Mouse (Mus musculus) midbrain, embryonic 13.5 days (tissue): ENCODE measurements around the gene Irak1. TPM values are rescaled to one million over a fixed set of nuclear protein-coding genes. Genes with fewer than 3 reads are reported as not detected.

ENCODE experiments used
- ATAC-seq: fragments of 200-750 bp; cut with Nextera tagmentation; 2 replicates; pipeline ENCODE4 v1.8.0; 2017; ENCODE audit warnings: mild to moderate bottlenecking, moderate TSS enrichment, moderate library complexity
- H3K27ac ChIP-seq: fragments of 300-500 bp; sonication (generic); 2 replicates; pipeline ENCODE4 v1.5.1; 2015; ENCODE audit warnings: inconsistent platforms, mild to moderate bottlenecking, moderate library complexity
- H3K27me3 ChIP-seq: fragments of 300-500 bp; sonication (generic); 2 replicates; pipeline ENCODE4 v1.6.1; 2015; ENCODE audit warnings: mild to moderate bottlenecking, inconsistent platforms
- H3K36me3 ChIP-seq: fragments of 300-500 bp; sonication (generic); 2 replicates; pipeline ENCODE4 v1.6.1; 2015; ENCODE audit warnings: mild to moderate bottlenecking, inconsistent platforms
- H3K4me1 ChIP-seq: fragments of 300-500 bp; sonication (generic); replicated peaks from 2 replicates; pipeline ENCODE4 v1.6.1; 2015; ENCODE audit warnings: inconsistent platforms
- H3K4me2 ChIP-seq: fragments of 300-500 bp; sonication (generic); replicated peaks from 2 replicates; pipeline ENCODE4 v1.6.1; 2015; ENCODE audit warnings: moderate library complexity, mild to moderate bottlenecking, inconsistent platforms
- H3K4me3 ChIP-seq: fragments of 300-500 bp; sonication (generic); replicated peaks from 2 replicates; pipeline ENCODE4 v1.5.1; 2015; ENCODE audit warnings: mild to moderate bottlenecking, inconsistent platforms
- H3K9ac ChIP-seq: fragments of 300-500 bp; sonication (generic); replicated peaks from 2 replicates; pipeline ENCODE4 v1.6.1; 2015; ENCODE audit warnings: mild to moderate bottlenecking, inconsistent platforms
- H3K9me3 ChIP-seq: fragments of 300-500 bp; sonication (generic); 2 replicates; pipeline ENCODE4 v1.6.1; 2016; ENCODE audit warnings: mild to moderate bottlenecking, inconsistent platforms
- WGBS: fragments of 180-500 bp; shearing (Covaris S2); methylation state at CpG from one replicate; pipeline ENCODE4 v1.1.7; 2015; 5-methylcytosine and 5-hydroxymethylcytosine counted together
- polyA plus RNA-seq: library from polyadenylated mRNA; unstranded; fragments of >200 nt; fragmentation: Nextera tagmentation; extraction: Ambion mirVana; gene quantifications from 2 replicates; pipeline ENCODE4 v1.2.1, GENCODE M21; 2015

The Irak1 gene
- 37.4 and 44.3 TPM in 2 replicates for polyA plus RNA-seq

DNA sequence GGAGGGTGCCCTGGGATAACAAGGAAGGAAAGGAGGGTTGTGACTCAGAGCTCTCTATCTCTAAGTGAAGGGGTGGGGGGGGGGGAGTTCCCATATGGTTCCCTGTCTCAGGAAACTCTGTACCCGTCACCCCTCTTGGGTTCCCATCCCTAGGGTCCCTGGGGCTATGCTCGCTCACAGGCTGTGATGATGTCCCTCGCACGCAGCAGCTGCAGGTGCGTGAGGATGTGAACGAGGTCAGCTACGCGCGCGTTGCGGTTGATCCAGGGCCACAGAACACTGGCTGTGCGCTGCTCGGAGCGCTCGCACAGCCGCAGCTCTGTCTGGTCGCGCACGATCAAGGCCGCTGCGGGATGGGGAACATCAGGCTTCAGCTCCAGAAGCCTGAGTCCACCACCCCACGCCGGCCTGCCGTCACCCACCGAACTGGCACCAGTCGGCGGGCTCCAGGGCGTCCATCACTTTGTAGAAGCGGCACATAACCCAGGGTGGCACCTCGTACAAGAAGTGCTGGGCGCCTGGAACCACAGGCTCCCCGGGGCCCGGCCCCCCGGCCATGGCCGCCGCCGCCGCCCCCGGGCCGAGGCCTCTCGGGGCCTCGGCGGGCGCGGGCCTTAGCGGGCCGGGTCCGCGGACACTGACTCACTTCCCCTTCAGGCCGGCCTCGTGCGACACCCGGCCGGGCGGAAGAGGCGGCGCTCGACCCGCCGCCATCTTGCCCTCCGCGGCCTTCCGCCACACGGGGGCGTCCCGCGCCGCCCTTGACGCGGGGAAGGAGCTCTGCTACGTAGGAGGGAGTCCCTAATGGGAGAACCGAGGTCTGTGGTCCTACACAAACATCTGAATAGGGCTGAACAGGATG lies at the start of gene Irak1:
Gene Irak1 (minus strand): TSS at position 731 of the 862 bp plus-strand sequence.
- WGBS: 28% methylated on average over 49 of the region's 72 CpGs
- 0 out of 2 replicates have a peak, but pooled peaks cover 12% of the 10 kb centered on the region for H3K36me3 ChIP-seq
- peak within 1 kb of the TSS; percentile 86 for H3K27ac ChIP-seq
- ATAC-seq: peak; percentile 90
- no peaks in the 10 kb centered on the region for H3K9me3 ChIP-seq
- no peaks in the 10 kb centered on the region for H3K27me3 ChIP-seq
- peaks cover 17% of the 10 kb centered on the region for H3K4me1 ChIP-seq
- peak within 1 kb of the TSS; percentile 57 for H3K4me3 ChIP-seq
- H3K4me2 ChIP-seq: peak within 1 kb of the TSS; percentile 61
- peak within 1 kb of the TSS; percentile 82 for H3K9ac ChIP-seq

DNA sequence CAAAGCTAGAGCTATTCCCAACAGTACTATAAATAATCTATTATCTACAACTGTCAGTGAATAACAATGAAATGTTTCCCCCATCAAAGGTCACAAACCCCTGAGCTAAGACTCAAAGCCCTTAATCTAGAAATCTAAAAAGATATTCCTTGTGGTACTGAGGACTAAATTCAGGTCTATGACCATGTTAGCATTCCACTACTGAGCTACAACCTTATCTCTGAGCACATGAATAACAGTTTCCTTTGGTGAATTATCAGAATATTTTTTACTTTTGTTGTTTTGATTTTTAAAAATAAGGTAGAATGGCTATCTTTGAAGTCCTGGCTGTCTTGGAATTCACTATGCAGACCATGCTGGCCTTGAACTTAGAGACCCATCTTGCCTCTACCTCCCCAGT lies 47.1 kb upstream of the Irak1 start:
- Histone ChIP-seq H3K9me3 (no peaks in the 10 kb centered on the region), H3K4me3 (no peak overlapping the region)

GRCm38 (mm10) chrX:74067891-74068290 lies 44.2 kb upstream of the Irak1 start:
- Histone ChIP-seq H3K27ac (no peak overlapping the region), H3K4me2 (no peak overlapping the region), H3K36me3 (no peaks in the 10 kb centered on the region), H3K9me3 (no peaks in the 10 kb centered on the region), H3K27me3 (no peaks in the 10 kb centered on the region), H3K4me1 (no peaks in the 10 kb centered on the region), H3K4me3 (no peak overlapping the region), H3K9ac (no peak overlapping the region)
- no peak for ATAC-seq
- 88% methylated on average over 9 of the region's 9 CpGs for WGBS

More for the DNA sequence above, 47.1 kb upstream of the Irak1 start:
- Histone ChIP-seq H3K27ac (no peak overlapping the region), H3K27me3 (no peaks in the 10 kb centered on the region), H3K4me1 (no peaks in the 10 kb centered on the region), H3K36me3 (peaks cover 3% of the 10 kb centered on the region; the same call in 1 of the 2 replicates), H3K9ac (no peak overlapping the region), H3K4me2 (no peak overlapping the region)
- no peak for ATAC-seq

GRCm38 (mm10) chrX:74045107-74045506 lies 21.4 kb upstream of the Irak1 start:
- H3K4me2 ChIP-seq: no peak overlapping the region
- no peaks in the 10 kb centered on the region for H3K36me3 ChIP-seq
- H3K27me3 ChIP-seq: no peaks in the 10 kb centered on the region
- H3K4me1 ChIP-seq: no peaks in the 10 kb centered on the region
- H3K9me3 ChIP-seq: no peaks in the 10 kb centered on the region
- WGBS: 89% methylated on average over 1 of the region's 1 CpGs
- ATAC-seq: no peak
- H3K9ac ChIP-seq: no peak overlapping the region
- no peak overlapping the region for H3K4me3 ChIP-seq
- H3K27ac ChIP-seq: no peak overlapping the region

DNA sequence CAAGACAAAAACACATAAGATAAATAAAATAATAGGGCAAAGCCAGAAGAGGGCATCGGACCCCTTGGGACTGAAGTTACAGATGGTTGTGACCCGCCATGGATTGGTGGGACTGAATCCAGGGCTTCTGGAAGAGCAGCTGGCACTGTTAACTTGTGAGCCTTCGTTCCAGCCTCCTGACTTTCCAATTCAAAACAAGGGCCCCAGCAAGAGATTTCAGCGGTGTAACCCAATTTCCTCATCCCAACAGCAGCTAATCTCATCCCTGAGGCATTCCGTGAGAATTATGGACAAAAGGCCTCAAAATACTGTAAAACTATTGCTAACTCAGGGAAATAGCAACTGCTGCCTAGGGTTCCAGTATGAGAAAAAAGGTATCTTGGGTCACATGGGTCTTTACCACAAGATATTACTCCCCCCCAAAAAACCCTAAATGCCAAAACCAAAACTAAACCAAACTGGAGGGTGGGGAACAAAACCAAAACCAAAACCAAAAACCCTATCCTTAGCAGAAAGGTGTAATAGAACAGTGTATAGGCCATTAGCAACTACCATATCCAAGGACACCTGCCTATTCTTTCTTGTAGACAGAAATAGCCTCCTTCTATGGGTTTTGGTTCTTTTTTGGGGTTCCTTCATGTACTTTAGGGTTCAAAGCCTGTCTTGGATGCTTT lies 14.1 kb upstream of the Irak1 start:
- Histone ChIP-seq H3K36me3 (peaks cover 30% of the 10 kb centered on the region), H3K9ac (no peak overlapping the region), H3K27me3 (no peaks in the 10 kb centered on the region), H3K4me1 (no peaks in the 10 kb centered on the region), H3K27ac (no peak overlapping the region), H3K9me3 (no peaks in the 10 kb centered on the region), H3K4me2 (no peak overlapping the region), H3K4me3 (no peak overlapping the region)
- WGBS: 72% methylated on average over 5 of the region's 5 CpGs
- no peak for ATAC-seq

- Histone ChIP-seq H3K27ac (no peak overlapping the region), H3K9ac (no peak overlapping the region), H3K4me3 (no peak overlapping the region), H3K27me3 (no peaks in the 10 kb centered on the region), H3K4me2 (no peak overlapping the region), H3K4me1 (no peaks in the 10 kb centered on the region), H3K36me3 (peaks cover 16% of the 10 kb centered on the region; the same call in 1 of the 2 replicates), H3K9me3 (no peaks in the 10 kb centered on the region)
- no peak for ATAC-seq
- WGBS: 77% methylated on average over 1 of the region's 1 CpGs
Observed at GRCm38 (mm10) chrX:74030000-74030399, 6.3 kb upstream of the Irak1 start.

- Histone ChIP-seq H3K9ac (peak overlapping the region; percentile 82), H3K4me1 (peaks cover 17% of the 10 kb centered on the region), H3K36me3 (peaks cover 18% of the 10 kb centered on the region; the same call in 1 of the 2 replicates), H3K4me3 (peak overlapping the region; percentile 57), H3K4me2 (peak overlapping the region; percentile 61), H3K27ac (peak overlapping the region; percentile 86), H3K9me3 (no peaks in the 10 kb centered on the region), H3K27me3 (no peaks in the 10 kb centered on the region)
- WGBS: 17% methylated on average over 6 of the region's 6 CpGs
- ATAC-seq: no peak; the same call in none of the 2 replicates
Observed at GRCm38 (mm10) chrX:74022795-74023187, 927 bp downstream of the Irak1 start.

DNA sequence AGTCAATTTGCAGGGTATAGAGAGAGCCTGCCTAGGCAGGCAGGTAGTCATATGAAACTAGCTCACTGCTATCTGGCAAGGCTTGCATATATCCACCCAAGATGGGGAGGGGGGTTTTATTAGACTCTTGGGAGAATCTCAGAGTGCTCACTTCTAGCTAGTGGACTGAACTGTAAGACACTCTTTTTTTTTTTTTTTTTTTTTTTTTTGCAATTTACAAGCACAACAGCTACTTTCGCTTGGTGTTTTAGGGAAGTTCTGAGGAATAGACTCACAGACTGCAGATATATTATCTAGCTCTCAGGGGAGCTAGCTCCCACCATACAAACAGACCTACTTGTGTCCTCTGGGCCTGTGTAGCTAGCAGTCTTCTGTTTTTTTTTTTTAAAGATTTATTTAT lies 9.1 kb downstream of the Irak1 start:
- no peak overlapping the region for H3K4me3 ChIP-seq
- no peak for ATAC-seq
- no peak overlapping the region for H3K4me2 ChIP-seq
- no peak overlapping the region for H3K27ac ChIP-seq
- peaks cover 23% of the 10 kb centered on the region for H3K36me3 ChIP-seq
- no peaks in the 10 kb centered on the region for H3K9me3 ChIP-seq
- 93% methylated on average over 1 of the region's 1 CpGs for WGBS
- H3K9ac ChIP-seq: no peak overlapping the region
- H3K4me1 ChIP-seq: no peaks in the 10 kb centered on the region
- H3K27me3 ChIP-seq: no peaks in the 10 kb centered on the region

DNA sequence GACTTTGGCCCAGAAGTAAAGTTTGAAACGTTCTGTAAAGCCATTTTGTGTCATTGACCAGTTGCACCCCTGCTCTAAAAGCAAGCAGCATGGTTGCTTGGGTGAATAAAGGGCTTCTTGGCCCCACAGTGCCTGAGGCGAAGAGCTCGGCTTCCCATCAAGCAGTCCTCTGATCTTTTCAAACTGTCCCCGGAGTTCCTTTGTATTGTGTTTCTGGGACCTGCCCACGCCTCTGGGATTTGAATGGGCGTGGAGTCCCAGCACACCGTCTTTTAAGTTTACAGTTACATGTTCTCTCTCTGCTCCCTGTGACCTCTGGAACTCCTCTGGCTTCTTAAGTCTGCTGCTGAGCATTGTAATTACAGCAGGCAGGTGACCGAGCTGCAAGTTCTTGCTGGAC lies 15.7 kb downstream of the Irak1 start:
- Histone ChIP-seq H3K4me2 (no peak overlapping the region), H3K4me1 (0 out of 2 replicates have a peak, but pooled peaks cover 4% of the 10 kb centered on the region), H3K9ac (no peak overlapping the region), H3K36me3 (no peaks in the 10 kb centered on the region), H3K9me3 (no peaks in the 10 kb centered on the region), H3K4me3 (no peak overlapping the region), H3K27ac (no peak overlapping the region), H3K27me3 (no peaks in the 10 kb centered on the region)
- ATAC-seq: no peak
- 27% methylated on average over 8 of the region's 8 CpGs for WGBS

- 74% methylated on average over 21 of the region's 21 CpGs for WGBS
- H3K4me3 ChIP-seq: no peak overlapping the region
- ATAC-seq: peak; percentile 37; the same call in 1 of the 2 replicates
- H3K9ac ChIP-seq: no peak overlapping the region
- H3K4me2 ChIP-seq: no peak overlapping the region
- no peak overlapping the region for H3K27ac ChIP-seq
- no peaks in the 10 kb centered on the region for H3K9me3 ChIP-seq
- no peaks in the 10 kb centered on the region for H3K36me3 ChIP-seq
- H3K4me1 ChIP-seq: 0 out of 2 replicates have a peak, but pooled peaks cover 4% of the 10 kb centered on the region
- no peaks in the 10 kb centered on the region for H3K27me3 ChIP-seq
Observed at GRCm38 (mm10) chrX:74006401-74006800, 17.3 kb downstream of the Irak1 start.

DNA sequence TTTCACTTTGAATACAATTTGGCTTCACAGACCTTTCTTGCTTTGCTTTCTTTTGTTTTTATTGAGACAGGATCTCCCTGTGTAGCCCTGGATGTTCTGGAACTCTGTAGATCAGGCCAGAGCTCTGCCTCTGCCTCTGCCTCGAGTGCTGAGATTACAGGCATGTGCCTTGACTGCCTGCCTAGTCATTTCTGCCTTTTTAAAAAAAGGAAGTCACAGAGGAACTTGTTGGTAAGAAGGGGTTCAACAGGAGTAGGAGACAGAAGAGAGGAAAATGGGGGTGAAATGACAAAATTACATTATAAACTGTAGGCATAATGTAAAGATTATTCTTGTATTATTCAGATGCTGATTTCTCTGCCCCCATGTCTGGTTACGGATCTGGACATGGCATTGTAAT lies 20.1 kb downstream of the Irak1 start:
- no peak overlapping the region for H3K4me2 ChIP-seq
- H3K27me3 ChIP-seq: no peaks in the 10 kb centered on the region
- no peak overlapping the region for H3K4me3 ChIP-seq
- no peak overlapping the region for H3K27ac ChIP-seq
- no peaks in the 10 kb centered on the region for H3K36me3 ChIP-seq
- H3K9me3 ChIP-seq: no peaks in the 10 kb centered on the region
- peaks cover 4% of the 10 kb centered on the region; the same call in 1 of the 2 replicates for H3K4me1 ChIP-seq
- H3K9ac ChIP-seq: no peak overlapping the region
- no peak for ATAC-seq
- WGBS: 72% methylated on average over 2 of the region's 2 CpGs

DNA sequence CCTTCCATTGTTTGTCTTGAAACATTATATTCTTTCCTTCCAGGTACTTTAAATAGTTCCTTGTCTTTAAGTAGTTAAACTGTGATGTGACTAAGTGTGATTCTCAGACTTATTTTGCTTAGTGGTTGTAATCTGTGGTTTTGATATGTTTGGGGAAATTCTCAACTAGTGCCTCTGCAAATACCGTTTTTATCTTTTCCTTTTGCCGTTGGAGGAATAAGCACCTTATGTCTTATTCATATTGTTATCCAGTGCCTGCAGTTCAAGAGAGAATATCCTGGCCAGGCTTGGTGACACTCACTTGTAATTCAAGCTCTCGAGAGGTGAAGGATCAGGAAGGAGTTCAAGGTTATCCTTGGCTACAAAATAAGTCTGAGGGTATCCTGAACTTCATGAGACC lies 22.7 kb downstream of the Irak1 start:
- no peak overlapping the region for H3K27ac ChIP-seq
- H3K4me3 ChIP-seq: no peak overlapping the region
- ATAC-seq: no peak
- no peak overlapping the region for H3K9ac ChIP-seq
- H3K27me3 ChIP-seq: no peaks in the 10 kb centered on the region
- no peaks in the 10 kb centered on the region for H3K9me3 ChIP-seq
- H3K4me2 ChIP-seq: no peak overlapping the region
- H3K4me1 ChIP-seq: no peaks in the 10 kb centered on the region; the same call in 1 of the 2 replicates
- 89% methylated on average over 3 of the region's 3 CpGs for WGBS
- H3K36me3 ChIP-seq: no peaks in the 10 kb centered on the region
